Mouse (Mus musculus) hindbrain, embryonic 16.5 days (tissue): Measurements from ENCODE around the gene Speer4f2. TPM values are rescaled to one million over a fixed set of nuclear protein-coding genes. Genes with fewer than 3 reads are reported as not detected.

Source experiments
- ATAC-seq: fragments of 200-750 bp; cut with Nextera tagmentation; 2 replicates; pipeline ENCODE4 v1.8.0; 2017; ENCODE audit warnings: moderate TSS enrichment, moderate library complexity
- H3K27ac ChIP-seq: fragments of 300-500 bp; sonication (generic); 2 replicates; pipeline ENCODE4 v1.5.1; 2014; ENCODE audit warnings: low read depth, mild to moderate bottlenecking, control low read depth, low read length, moderate library complexity
- H3K27me3 ChIP-seq: fragments of 300-500 bp; sonication (generic); replicated peaks from 2 replicates; pipeline ENCODE4 v1.6.1; 2014; ENCODE audit warnings: low read length; ENCODE audit not compliant: control insufficient read depth, insufficient read depth
- H3K36me3 ChIP-seq: fragments of 300-500 bp; sonication (generic); 2 replicates; pipeline ENCODE4 v1.6.1; 2014; ENCODE audit warnings: mild to moderate bottlenecking, low read length, moderate library complexity, mixed read lengths; ENCODE audit not compliant: control insufficient read depth, insufficient read depth
- H3K4me1 ChIP-seq: fragments of 300-500 bp; sonication (generic); 2 replicates; pipeline ENCODE4 v1.6.1; 2014; ENCODE audit warnings: low read depth, low read length; ENCODE audit not compliant: control insufficient read depth, insufficient read depth
- H3K4me2 ChIP-seq: fragments of 300-500 bp; sonication (generic); 2 replicates; pipeline ENCODE4 v1.6.1; 2014; ENCODE audit warnings: mild to moderate bottlenecking, low read length, control low read depth, moderate library complexity
- H3K4me3 ChIP-seq: fragments of 300-500 bp; sonication (generic); 2 replicates; pipeline ENCODE4 v1.5.1; 2014; ENCODE audit warnings: mild to moderate bottlenecking, low read length, control low read depth, moderate library complexity
- H3K9ac ChIP-seq: fragments of 300-500 bp; sonication (generic); 2 replicates; pipeline ENCODE4 v1.6.1; 2014; ENCODE audit warnings: low read depth, mild to moderate bottlenecking, control low read depth, low read length, moderate library complexity
- H3K9me3 ChIP-seq: fragments of 300-500 bp; sonication (generic); 2 replicates; pipeline ENCODE4 v1.6.1; 2014; ENCODE audit warnings: mild to moderate bottlenecking, low read length, moderate library complexity; ENCODE audit not compliant: control insufficient read depth
- WGBS: fragments of 180-500 bp; shearing (Covaris S2); extraction: QIAGEN DNeasy Blood & Tissue Kit; methylation state at CpG from one replicate; pipeline ENCODE4 v1.1.7; 2014; 5-methylcytosine and 5-hydroxymethylcytosine counted together
- polyA plus RNA-seq: library from polyadenylated mRNA; unstranded; fragments of >200 nt; fragmentation: Nextera tagmentation; extraction: Ambion mirVana; gene quantifications from 2 replicates; pipeline ENCODE4 v1.2.1, GENCODE M21; 2015

Gene Speer4f2
- polyA plus RNA-seq, 1 experiment from 2014 or later: not detected

DNA sequence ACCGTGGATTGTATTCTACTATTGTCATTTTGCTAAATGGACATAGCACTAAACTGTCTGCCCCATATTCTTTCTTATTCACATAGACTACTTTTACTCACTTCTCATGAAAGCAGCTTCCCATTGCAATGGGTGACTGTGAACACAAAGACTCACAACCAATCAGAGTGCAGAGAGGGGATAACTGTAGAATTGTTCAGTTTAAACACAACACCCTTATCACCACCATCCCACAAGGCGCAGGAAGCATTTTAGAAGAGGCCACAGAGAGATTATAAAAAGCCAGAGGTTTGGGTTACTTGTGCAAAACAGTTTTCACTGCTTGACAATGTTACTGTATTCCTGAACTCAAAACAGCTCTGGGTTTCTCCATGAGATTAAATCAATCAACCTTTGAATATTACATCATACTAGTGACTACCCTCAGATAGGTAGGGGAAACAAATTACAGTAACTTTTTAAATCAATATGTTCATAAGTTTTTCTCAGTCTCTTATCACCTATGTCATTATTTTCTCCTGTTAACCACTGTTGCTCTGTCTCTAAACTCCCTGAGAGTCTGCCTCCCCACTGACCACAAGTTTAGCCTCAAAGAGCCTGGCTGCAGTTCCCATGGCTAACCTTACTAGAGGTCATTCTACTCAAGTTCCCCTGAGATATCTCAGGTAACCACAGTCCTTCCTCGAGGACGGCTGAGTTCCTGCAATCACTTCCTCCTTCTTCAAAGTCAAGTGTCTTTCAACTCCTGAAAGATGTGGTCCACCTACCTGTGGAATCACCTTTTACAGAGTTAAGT is 29.5 kb downstream of the Speer4f2 start:
- Histone ChIP-seq H3K9ac (no peak overlapping the region), H3K27ac (no peak overlapping the region), H3K4me3 (no peak overlapping the region), H3K9me3 (no peaks in the 10 kb centered on the region), H3K36me3 (no peaks in the 10 kb centered on the region), H3K4me2 (no peak overlapping the region), H3K27me3 (no peaks in the 10 kb centered on the region), H3K4me1 (no peaks in the 10 kb centered on the region)
- WGBS: 81% methylated on average over 4 of the region's 4 CpGs
- ATAC-seq: no peak

DNA sequence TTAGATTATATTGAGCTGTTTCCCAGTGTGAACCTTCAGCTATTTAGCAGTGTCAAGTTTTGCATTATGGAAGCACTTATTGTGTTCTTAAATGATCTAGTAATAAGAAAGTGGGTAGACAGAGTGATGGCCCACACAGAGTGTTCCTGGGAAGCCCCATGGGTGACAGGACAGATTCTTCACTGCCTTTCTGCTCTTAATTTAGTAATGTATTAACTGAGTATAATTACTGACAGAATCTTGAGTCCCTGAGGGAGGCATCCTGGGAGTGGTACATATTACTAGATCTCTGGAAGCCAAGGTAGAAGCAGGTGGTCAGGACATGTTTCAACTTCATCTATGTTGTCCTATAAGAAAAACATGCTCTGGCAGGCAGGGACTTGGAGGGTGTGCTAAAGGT is 30.6 kb downstream of the Speer4f2 start:
- H3K9me3 ChIP-seq: no peaks in the 10 kb centered on the region
- no peaks in the 10 kb centered on the region for H3K36me3 ChIP-seq
- no peaks in the 10 kb centered on the region for H3K4me1 ChIP-seq
- no peak overlapping the region for H3K4me2 ChIP-seq
- H3K27ac ChIP-seq: no peak overlapping the region
- H3K9ac ChIP-seq: no peak overlapping the region
- no peak for ATAC-seq
- H3K4me3 ChIP-seq: no peak overlapping the region
- H3K27me3 ChIP-seq: no peaks in the 10 kb centered on the region

DNA sequence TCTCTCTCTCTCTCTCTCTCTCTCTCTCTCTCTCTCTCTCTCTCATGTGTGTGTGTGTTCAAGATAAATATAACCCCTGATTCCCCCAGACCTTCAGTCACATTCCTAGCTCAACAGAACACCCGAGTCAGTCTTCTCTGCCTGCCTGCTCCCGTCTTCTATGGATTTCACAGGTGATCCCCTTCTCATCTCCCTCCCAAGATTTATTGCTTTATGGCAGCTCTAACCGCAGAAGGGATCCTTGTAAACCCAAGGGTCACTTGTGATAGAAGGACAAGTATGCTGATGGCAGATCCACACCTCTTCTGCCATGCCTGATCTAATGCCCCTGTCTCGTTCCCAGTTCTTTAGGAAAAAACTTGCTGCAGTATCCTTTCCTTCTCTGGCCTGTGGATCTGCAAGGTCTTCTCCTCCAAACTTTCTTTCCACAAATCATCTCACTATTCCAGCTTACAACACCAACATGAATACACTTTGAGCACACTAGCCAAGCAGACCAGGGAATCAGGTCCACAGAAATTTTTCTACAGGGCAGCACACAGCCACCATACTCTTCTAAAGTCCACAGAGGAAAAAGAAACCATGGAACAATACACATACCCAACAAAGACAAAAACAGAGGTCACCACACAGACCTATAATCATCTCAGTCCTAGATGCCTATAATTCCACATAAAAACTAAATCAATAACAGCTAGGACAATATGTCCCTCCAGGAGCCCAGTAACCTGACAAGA is 36.1 kb downstream of the Speer4f2 start:
- ATAC-seq: no peak
- no peaks in the 10 kb centered on the region for H3K27me3 ChIP-seq
- H3K27ac ChIP-seq: no peak overlapping the region
- no peak overlapping the region for H3K9ac ChIP-seq
- no peaks in the 10 kb centered on the region for H3K36me3 ChIP-seq
- H3K4me3 ChIP-seq: no peak overlapping the region
- H3K9me3 ChIP-seq: no peaks in the 10 kb centered on the region
- H3K4me1 ChIP-seq: no peaks in the 10 kb centered on the region
- no peak overlapping the region for H3K4me2 ChIP-seq
- 71% methylated on average over 4 of the region's 4 CpGs for WGBS

DNA sequence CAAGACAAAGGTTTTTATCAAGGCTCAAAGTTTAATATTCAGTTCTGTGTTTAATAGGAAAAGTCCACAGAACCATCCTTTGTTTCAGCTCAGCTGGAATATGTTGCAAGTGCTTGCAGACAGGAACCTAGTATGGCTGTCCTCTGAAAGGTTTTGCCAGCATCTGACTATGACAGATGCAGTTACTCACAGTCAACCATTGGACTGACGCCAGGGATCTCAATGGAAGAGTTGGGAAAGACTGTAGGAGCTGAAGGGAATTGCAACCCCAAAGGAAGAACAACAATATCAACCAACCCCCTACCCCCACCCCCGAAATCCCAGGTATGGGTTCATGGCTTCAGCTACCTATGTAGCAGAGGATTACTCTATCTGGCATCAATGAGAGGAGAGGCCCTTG is 44.2 kb downstream of the Speer4f2 start:
- Histone ChIP-seq H3K9me3 (no peaks in the 10 kb centered on the region), H3K4me2 (no peak overlapping the region), H3K27me3 (no peaks in the 10 kb centered on the region), H3K4me3 (no peak overlapping the region), H3K9ac (no peak overlapping the region), H3K4me1 (no peaks in the 10 kb centered on the region), H3K36me3 (no peaks in the 10 kb centered on the region), H3K27ac (no peak overlapping the region)
- ATAC-seq: no peak
- WGBS: 83% methylated on average over 2 of the region's 2 CpGs

DNA sequence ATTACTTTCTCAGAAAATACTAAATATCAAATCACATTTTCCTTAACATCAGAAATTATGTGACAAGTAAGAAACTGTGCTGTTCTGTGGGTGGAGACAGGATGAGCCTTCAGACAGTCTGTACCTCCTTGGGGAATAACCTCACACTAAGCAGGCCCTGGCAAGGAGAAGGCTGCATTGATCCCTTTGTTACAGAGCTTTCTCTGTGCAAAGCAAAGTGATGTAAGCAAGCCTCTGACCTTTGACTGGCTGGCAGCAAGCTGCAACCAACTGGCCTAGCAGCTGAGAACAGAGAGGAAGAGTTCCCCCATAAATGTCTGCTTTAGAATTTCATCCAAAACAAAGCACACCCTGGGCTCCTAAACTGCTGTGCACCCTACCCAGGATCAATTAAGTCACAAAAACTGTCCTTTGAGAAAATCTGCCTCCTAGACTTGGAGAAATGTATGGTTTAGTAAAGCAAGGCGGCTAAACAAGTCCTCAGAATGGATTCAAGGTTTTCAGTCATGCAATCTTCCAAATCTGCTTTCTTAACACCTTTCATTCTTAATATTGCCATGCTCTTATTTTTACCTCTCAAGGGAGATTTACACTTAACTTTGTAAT is 46.3 kb downstream of the Speer4f2 start:
- no peak overlapping the region for H3K27ac ChIP-seq
- H3K36me3 ChIP-seq: no peaks in the 10 kb centered on the region
- H3K4me2 ChIP-seq: no peak overlapping the region
- H3K9ac ChIP-seq: no peak overlapping the region
- WGBS: 72% methylated on average over 1 of the region's 1 CpGs
- no peak for ATAC-seq
- H3K9me3 ChIP-seq: no peaks in the 10 kb centered on the region
- no peaks in the 10 kb centered on the region for H3K4me1 ChIP-seq
- H3K27me3 ChIP-seq: no peaks in the 10 kb centered on the region
- no peak overlapping the region for H3K4me3 ChIP-seq

DNA sequence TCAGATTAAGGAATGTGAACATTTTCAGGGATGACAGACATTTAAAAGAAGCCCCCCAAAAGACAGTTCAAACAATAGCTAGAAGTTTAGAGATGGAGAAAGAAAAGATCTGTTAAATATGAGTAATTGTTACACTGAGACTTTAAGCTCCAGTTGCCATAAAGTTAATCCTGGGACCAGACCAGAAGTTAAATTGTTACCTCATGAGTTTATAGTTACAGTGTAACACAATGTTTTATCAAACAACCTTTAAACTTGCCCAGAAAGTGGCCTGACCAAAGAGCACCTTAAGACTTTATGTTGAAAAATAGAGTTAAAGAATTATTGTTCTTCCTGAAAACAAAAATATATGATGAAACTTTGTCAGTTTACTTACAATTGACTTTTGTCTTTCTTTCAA is 46.9 kb downstream of the Speer4f2 start:
- Histone ChIP-seq H3K4me2 (no peak overlapping the region), H3K27me3 (no peaks in the 10 kb centered on the region), H3K9ac (no peak overlapping the region), H3K4me3 (no peak overlapping the region), H3K4me1 (no peaks in the 10 kb centered on the region), H3K27ac (no peak overlapping the region), H3K9me3 (no peaks in the 10 kb centered on the region), H3K36me3 (no peaks in the 10 kb centered on the region)
- no peak for ATAC-seq

DNA sequence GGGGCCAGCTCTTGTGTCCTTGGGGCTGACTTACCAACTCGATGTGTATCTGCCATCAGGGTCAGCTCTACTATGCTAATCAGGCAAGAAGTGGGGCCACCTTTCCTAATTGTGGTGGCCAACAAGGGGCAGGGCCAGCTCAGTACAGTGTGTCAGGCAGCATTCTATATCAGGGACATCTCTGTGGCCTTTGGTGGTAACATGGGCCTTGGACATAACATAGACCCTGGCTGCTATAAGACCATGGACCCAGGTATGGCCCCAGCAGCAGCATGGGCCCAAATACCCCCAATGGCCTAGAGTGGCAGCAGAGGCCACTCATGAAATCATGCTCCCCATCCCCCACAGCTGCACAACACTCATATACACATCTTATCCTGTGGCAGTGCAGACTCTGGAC is 49.2 kb downstream of the Speer4f2 start:
- Histone ChIP-seq H3K27ac (no peak overlapping the region), H3K9ac (no peak overlapping the region), H3K4me1 (no peaks in the 10 kb centered on the region), H3K4me3 (no peak overlapping the region), H3K9me3 (no peaks in the 10 kb centered on the region), H3K27me3 (no peaks in the 10 kb centered on the region), H3K4me2 (no peak overlapping the region), H3K36me3 (no peaks in the 10 kb centered on the region)
- no peak for ATAC-seq
- 90% methylated on average over 1 of the region's 1 CpGs for WGBS

DNA sequence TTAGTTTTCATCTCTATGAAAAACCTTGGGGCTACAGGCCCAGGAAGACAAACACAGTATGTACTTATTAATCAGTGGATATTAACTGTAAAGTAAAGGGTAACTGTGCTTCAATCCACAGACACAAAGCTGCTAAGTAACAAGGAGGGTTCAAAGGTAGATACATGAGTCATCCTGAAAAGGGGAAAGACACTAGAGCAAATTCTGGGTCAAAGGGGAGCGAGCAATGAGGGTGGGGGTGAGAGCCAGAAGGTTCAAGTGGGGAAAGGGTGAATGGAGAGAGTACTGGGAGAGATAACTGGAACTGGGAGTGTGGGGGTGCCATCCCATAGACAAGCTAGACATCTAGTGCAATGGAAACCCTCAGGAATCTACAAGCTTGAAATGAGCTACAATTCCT is 54.0 kb downstream of the Speer4f2 start:
- WGBS: 70% methylated on average over 1 of the region's 1 CpGs
- no peaks in the 10 kb centered on the region for H3K36me3 ChIP-seq
- no peaks in the 10 kb centered on the region for H3K4me1 ChIP-seq
- H3K9ac ChIP-seq: no peak overlapping the region
- no peak for ATAC-seq
- no peak overlapping the region for H3K4me2 ChIP-seq
- H3K9me3 ChIP-seq: no peaks in the 10 kb centered on the region
- no peak overlapping the region for H3K4me3 ChIP-seq
- no peaks in the 10 kb centered on the region for H3K27me3 ChIP-seq
- no peak overlapping the region for H3K27ac ChIP-seq
